ENCODE assay signal across 8 mouse cellular contexts in the genomic region with DNA sequence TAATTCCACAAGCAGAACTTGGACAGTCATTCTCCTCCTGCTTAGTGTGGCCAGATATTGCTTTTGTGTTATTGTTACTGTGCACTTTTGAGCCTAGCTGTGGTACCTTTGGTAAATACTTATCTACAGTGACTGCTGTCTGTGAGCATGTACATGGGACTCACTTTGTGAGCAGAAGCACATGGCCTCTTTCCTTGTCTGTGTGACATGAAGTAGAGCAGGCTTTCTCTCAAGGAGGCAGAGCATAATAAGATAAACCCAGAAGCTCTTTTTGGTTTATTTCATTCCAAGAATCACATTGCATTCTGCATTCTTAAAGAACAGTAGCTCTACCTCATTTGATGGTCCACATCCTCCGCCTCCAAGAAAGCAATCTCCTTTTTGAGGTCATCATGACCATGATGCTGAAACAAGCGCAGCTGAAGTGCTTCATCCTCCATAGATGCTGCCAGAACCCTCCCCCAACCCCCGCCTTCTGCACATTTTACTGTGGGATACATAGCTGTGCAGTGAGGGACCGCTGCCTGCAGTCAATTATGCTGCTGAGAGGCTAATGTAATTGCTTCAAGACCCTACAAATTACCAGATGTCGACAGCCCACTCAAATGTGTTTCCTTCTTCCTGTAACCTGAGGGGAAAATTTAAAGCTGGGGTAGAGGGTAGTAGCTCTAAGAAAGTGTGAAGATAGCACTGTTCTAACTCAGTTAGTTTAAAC.
A peak's percentile ranks its signal among the peaks of the same experiment; 100 is the strongest.
DNase-seq lines count a peak whose midpoint lies in the region; ATAC-seq and TF ChIP-seq lines count a peak whose summit lies in the region.

No protein-coding gene starts in this region.

- no peak for TF ChIP-seq POLR2A in brain, embryonic 14.5 days (IDR thresholded peaks at IDR 0.05; ENCODE audit: borderline replicate concordance, extremely low read depth, insufficient read depth, insufficient read length, poor library complexity, severe bottlenecking)

- 63% methylated on average over 5 of the region's 5 CpGs for WGBS in forebrain, embryonic 10.5 days
- WGBS in forebrain, postnatal 0 days, result 62% methylated on average over 5 of the region's 5 CpGs
- WGBS in midbrain, embryonic 15.5 days, result 57% methylated on average over 5 of the region's 5 CpGs

- no peak overlapping the region for H3K9ac ChIP-seq in forebrain, postnatal 0 days
- H3K9ac ChIP-seq in midbrain, embryonic 15.5 days, result no peak overlapping the region

- no peak for TF ChIP-seq CTCF in forebrain, postnatal 0 days (IDR thresholded peaks at IDR 0.05; ENCODE audit: low read depth)
- TF ChIP-seq CTCF in brain, embryonic 14.5 days (IDR thresholded peaks at IDR 0.05; ENCODE audit: borderline replicate concordance, extremely low read depth, insufficient read depth, insufficient read length), result no peak

- ATAC-seq in forebrain, postnatal 0 days, result no peak
- peak; percentile 58; the same call in 1 of the 2 replicates for ATAC-seq in midbrain, embryonic 15.5 days (replicated peaks)
- ATAC-seq in CD4-positive, CD25-positive, alpha-beta regulatory T cell, adult 4 months, result no peak

- no peak overlapping the region for H3K4me2 ChIP-seq in forebrain, postnatal 0 days (ENCODE audit: low read depth)
- no peak overlapping the region for H3K4me2 ChIP-seq in midbrain, embryonic 15.5 days

- DNase-seq in forebrain, embryonic 10.5 days (ENCODE audit: extremely low spot score, low spot score), result peak; percentile 49
- DNase-seq in forebrain, postnatal 0 days, result no peak
- peak; percentile 77 for DNase-seq in brain, embryonic 14.5 days (ENCODE audit: low read depth)
- DNase-seq in heart, postnatal 4 days, result peak; percentile 62
- no peak for DNase-seq in lung, postnatal 25 days (ENCODE audit: low spot score)
- DNase-seq in spleen, postnatal 14 days (ENCODE audit: low spot score in 2 of 2), result no peak

- H3K27me3 ChIP-seq in forebrain, embryonic 10.5 days (ENCODE audit: poor library complexity, severe bottlenecking), result no peaks in the 10 kb centered on the region
- H3K27me3 ChIP-seq in forebrain, postnatal 0 days (ENCODE audit: insufficient read depth, low read length), result no peaks in the 10 kb centered on the region
- no peaks in the 10 kb centered on the region for H3K27me3 ChIP-seq in midbrain, embryonic 15.5 days (replicated peaks)

- H3K9me3 ChIP-seq in forebrain, embryonic 10.5 days, result no peaks in the 10 kb centered on the region
- H3K9me3 ChIP-seq in forebrain, postnatal 0 days (ENCODE audit: low read length), result no peaks in the 10 kb centered on the region
- no peaks in the 10 kb centered on the region for H3K9me3 ChIP-seq in midbrain, embryonic 15.5 days

- H3K27ac ChIP-seq in forebrain, embryonic 10.5 days, result no peak overlapping the region
- H3K27ac ChIP-seq in forebrain, postnatal 0 days (ENCODE audit: low read depth, low read length), result no peak overlapping the region
- H3K27ac ChIP-seq in midbrain, embryonic 15.5 days, result no peak overlapping the region

- no peaks in the 10 kb centered on the region; the same call in 1 of the 2 replicates for H3K4me1 ChIP-seq in forebrain, embryonic 10.5 days
- H3K4me1 ChIP-seq in forebrain, postnatal 0 days (ENCODE audit: insufficient read depth), result no peaks in the 10 kb centered on the region
- H3K4me1 ChIP-seq in midbrain, embryonic 15.5 days, result no peaks in the 10 kb centered on the region

- no peak overlapping the region for H3K4me3 ChIP-seq in forebrain, embryonic 10.5 days
- no peak overlapping the region for H3K4me3 ChIP-seq in forebrain, postnatal 0 days (ENCODE audit: low read depth, low read length)
- no peak overlapping the region for H3K4me3 ChIP-seq in midbrain, embryonic 15.5 days

- no peaks in the 10 kb centered on the region for H3K36me3 ChIP-seq in forebrain, embryonic 10.5 days (replicated peaks)
- no peaks in the 10 kb centered on the region for H3K36me3 ChIP-seq in forebrain, postnatal 0 days (ENCODE audit: insufficient read depth)
- no peaks in the 10 kb centered on the region for H3K36me3 ChIP-seq in midbrain, embryonic 15.5 days (replicated peaks)

Comparison
In these comparisons a context has a peak if more than half of its experiments do, and no peak if none do; other contexts are left out.
1. DNase-seq: peak in forebrain, embryonic 10.5 days (single experiment), brain, embryonic 14.5 days (single experiment) and heart, postnatal 4 days (single experiment); none in forebrain, postnatal 0 days (single experiment), lung, postnatal 25 days (single experiment) and spleen, postnatal 14 days (0 of 2).